Mouse (Mus musculus) naive thymus-derived CD4-positive, alpha-beta T cell, adult 2 months (primary cell): ENCODE measurements around the gene Ppil4.

Source experiments
- DNase-seq: peaks from one replicate; pipeline ENCODE4 v3.0.0-alpha.2; 2011; ENCODE audit warnings: low read depth

The Ppil4 gene

GRCm38 (mm10) chr10:7824663-7825280 is 32.1 kb downstream of the Ppil4 start:
- DNase-seq: peak; percentile 89

GRCm38 (mm10) chr10:7825281-7825665 is 32.6 kb downstream of the Ppil4 start:
- no peak for DNase-seq

- DNase-seq: peak; percentile 74
These were observed 33.4 kb downstream of the Ppil4 start for GRCm38 (mm10) chr10:7826106-7826505.

GRCm38 (mm10) chr10:7832171-7832676 is 39.5 kb downstream of the Ppil4 start, which contains the start of gene Zc3h12d:
Zc3h12d (plus strand) TSS chr10:7832470.
- DNase-seq: peak; percentile 83

- peak; percentile 42 for DNase-seq
These were observed 40.9 kb downstream of the Ppil4 start for GRCm38 (mm10) chr10:7833377-7834165.

- DNase-seq: peak; percentile 72
These were observed 42.1 kb downstream of the Ppil4 start for GRCm38 (mm10) chr10:7834671-7835225.

GRCm38 (mm10) chr10:7836902-7837301 is 44.2 kb downstream of the Ppil4 start:
- DNase-seq: no peak

GRCm38 (mm10) chr10:7837446-7837845 is 44.8 kb downstream of the Ppil4 start:
- DNase-seq: no peak

GRCm38 (mm10) chr10:7838036-7838435 is 45.3 kb downstream of the Ppil4 start:
- DNase-seq: no peak

GRCm38 (mm10) chr10:7838874-7839421 is 46.3 kb downstream of the Ppil4 start:
- no peak for DNase-seq

- DNase-seq: peak; percentile 76
These were observed 47.1 kb downstream of the Ppil4 start for GRCm38 (mm10) chr10:7839551-7840352.

GRCm38 (mm10) chr10:7840353-7840733 is 47.7 kb downstream of the Ppil4 start:
- DNase-seq: no peak

- no peak for DNase-seq
These were observed 48.1 kb downstream of the Ppil4 start for GRCm38 (mm10) chr10:7840785-7841184.

- no peak for DNase-seq
These were observed 48.9 kb downstream of the Ppil4 start for GRCm38 (mm10) chr10:7841571-7842080.

GRCm38 (mm10) chr10:7843181-7843580 is 50.5 kb downstream of the Ppil4 start:
- peak; percentile 39 for DNase-seq

GRCm38 (mm10) chr10:7844161-7844560 is 51.5 kb downstream of the Ppil4 start:
- DNase-seq: peak; percentile 58

GRCm38 (mm10) chr10:7845136-7845535 is 52.4 kb downstream of the Ppil4 start:
- no peak for DNase-seq

- no peak for DNase-seq
These were observed 53.3 kb downstream of the Ppil4 start for GRCm38 (mm10) chr10:7845991-7846390.

- DNase-seq: no peak
These were observed 54.5 kb downstream of the Ppil4 start for GRCm38 (mm10) chr10:7847166-7847605.

- no peak for DNase-seq
These were observed 59.2 kb downstream of the Ppil4 start for GRCm38 (mm10) chr10:7851891-7852290.

GRCm38 (mm10) chr10:7860494-7860893 is 67.8 kb downstream of the Ppil4 start:
- no peak for DNase-seq
